Mouse (Mus musculus) brain, embryonic 14.5 days (tissue): ENCODE measurements around the gene Racgap1.

Experiments
- CTCF ChIP-seq: fragments of 200-500 bp; IDR thresholded peaks from 2 replicates; pipeline ENCODE4 v1.5.1; 2012; ENCODE audit warnings: inconsistent platforms, mild to moderate bottlenecking, moderate library complexity, borderline replicate concordance; ENCODE audit not compliant: insufficient read depth, insufficient read length; ENCODE audit errors: extremely low read depth
- POLR2A ChIP-seq: fragments of 200-500 bp; IDR thresholded peaks from 2 replicates; pipeline ENCODE4 v1.6.1; 2012; ENCODE audit warnings: mild to moderate bottlenecking, inconsistent platforms, borderline replicate concordance; ENCODE audit not compliant: poor library complexity, insufficient read depth, insufficient read length, severe bottlenecking; ENCODE audit errors: extremely low read depth

DNA sequence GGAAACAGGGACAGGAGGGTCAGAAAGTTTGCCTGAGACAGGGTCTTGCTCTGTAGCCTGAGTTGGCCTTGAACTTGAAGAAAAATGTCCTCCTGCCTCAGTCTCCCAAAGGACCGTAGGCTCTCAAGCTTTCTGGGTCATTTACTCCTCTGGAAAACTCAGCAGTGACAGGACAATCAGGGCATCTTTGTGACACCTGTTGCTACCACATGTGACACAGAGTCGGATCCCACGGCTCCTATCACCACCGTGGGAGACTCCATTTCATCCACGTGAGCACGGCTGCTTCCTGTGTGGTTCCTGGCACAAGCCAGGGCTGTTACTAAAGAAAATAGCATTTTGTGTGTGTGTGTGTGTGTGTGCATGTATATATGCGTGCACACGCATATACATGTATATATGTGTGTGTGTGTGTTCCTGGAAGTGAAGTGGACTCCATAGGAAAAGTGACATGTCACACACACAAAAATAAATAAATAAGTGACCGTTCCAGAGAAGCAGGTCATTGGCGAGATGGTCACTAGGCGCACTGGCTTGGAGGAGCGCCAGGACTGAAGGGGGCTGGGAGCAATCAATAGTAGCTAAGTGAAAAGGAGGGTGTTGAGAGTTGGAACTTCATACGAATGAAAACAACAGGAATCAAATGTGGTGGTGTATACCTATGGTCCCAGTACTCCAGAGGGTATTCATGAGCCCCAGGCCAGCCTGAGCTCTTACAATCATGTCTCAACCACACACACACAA, 42.9 kb downstream of the Racgap1 start:
- TF ChIP-seq CTCF (no peak), POLR2A (no peak)
